Mouse (Mus musculus): ENCODE measurements around the gene Wipi1. TPM values are rescaled to one million over a fixed set of nuclear protein-coding genes. Genes with fewer than 3 reads are reported as not detected.
"Not testable (repeated sequence)": the region's sequence is repeated elsewhere in the genome, so short reads cannot be mapped to it uniquely, and the experiment has no call there.

The Wipi1 gene
- 10 to 100 TPM; 85.0 to 86.1 TPM for total RNA-seq (2021)

GRCm38 (mm10) chr11:109611303-109612149, at the start of gene Wipi1:
Wipi1 (minus strand) TSS chr11:109611967.
- DNase-seq, result peak; percentile 100

- DNase-seq, result not testable (repeated sequence)
Observed at GRCm38 (mm10) chr11:109660526-109660925, 48.8 kb upstream of the Wipi1 start.

- DNase-seq, result no peak
Observed at GRCm38 (mm10) chr11:109656232-109656631, 44.5 kb upstream of the Wipi1 start.

- DNase-seq, result no peak
Observed at GRCm38 (mm10) chr11:109654581-109654980, 42.8 kb upstream of the Wipi1 start.

- DNase-seq, result no peak
Observed at GRCm38 (mm10) chr11:109653201-109653600, 41.4 kb upstream of the Wipi1 start.

- no peak for DNase-seq
Observed at GRCm38 (mm10) chr11:109652505-109652904, 40.7 kb upstream of the Wipi1 start.

- DNase-seq, result peak; percentile 54
Observed at GRCm38 (mm10) chr11:109651566-109652024, 39.8 kb upstream of the Wipi1 start.

GRCm38 (mm10) chr11:109650788-109651565, 39.2 kb upstream of the Wipi1 start:
- DNase-seq, result peak; percentile 94

- DNase-seq, result peak; percentile 88
Observed at GRCm38 (mm10) chr11:109649975-109650701, 38.4 kb upstream of the Wipi1 start.

GRCm38 (mm10) chr11:109649206-109649605, 37.4 kb upstream of the Wipi1 start, which contains the start of gene Prkar1a:
Prkar1a (plus strand) TSS chr11:109649405.
- DNase-seq, result no peak

- peak; percentile 73 for DNase-seq
Observed at GRCm38 (mm10) chr11:109648510-109648909, 36.7 kb upstream of the Wipi1 start.

GRCm38 (mm10) chr11:109641498-109642222, 29.9 kb upstream of the Wipi1 start:
- DNase-seq, result peak; percentile 72

- DNase-seq, result no peak
Observed at GRCm38 (mm10) chr11:109635871-109636395, 24.2 kb upstream of the Wipi1 start.

- no peak for DNase-seq
Observed at GRCm38 (mm10) chr11:109634928-109635327, 23.2 kb upstream of the Wipi1 start.

GRCm38 (mm10) chr11:109629021-109629521, 17.3 kb upstream of the Wipi1 start:
- peak; percentile 67 for DNase-seq

GRCm38 (mm10) chr11:109628099-109628498, 16.3 kb upstream of the Wipi1 start:
- no peak for DNase-seq

GRCm38 (mm10) chr11:109627648-109628047, 15.9 kb upstream of the Wipi1 start:
- DNase-seq, result peak; percentile 34

GRCm38 (mm10) chr11:109623238-109623637, 11.5 kb upstream of the Wipi1 start:
- peak; percentile 31 for DNase-seq

GRCm38 (mm10) chr11:109622518-109623037, 10.8 kb upstream of the Wipi1 start:
- peak; percentile 59 for DNase-seq

GRCm38 (mm10) chr11:109621183-109621582, 9.4 kb upstream of the Wipi1 start:
- peak; percentile 77 for DNase-seq

GRCm38 (mm10) chr11:109620356-109620755, 8.6 kb upstream of the Wipi1 start:
- no peak for DNase-seq
